Mouse (Mus musculus): ENCODE data around the gene Aamp. TPM values are rescaled to one million over a fixed set of nuclear protein-coding genes. Genes with fewer than 3 reads are reported as not detected.

Gene Aamp
- polyA plus RNA-seq, 1 experiment = 123 TPM

GRCm38 (mm10) chr1:74240832-74241231 is 43.7 kb downstream of the Aamp start:
- peaks cover 95% of the 10 kb centered on the region for H3K79me2 ChIP-seq (ENCODE audit: control insufficient read depth, insufficient read depth)
- H3ac ChIP-seq (ENCODE audit: control insufficient read depth, insufficient read length, low read depth) = peak overlapping the region; percentile 45
- H3K27me3 ChIP-seq (ENCODE audit: control insufficient read depth, insufficient read depth, insufficient read length) = no peaks in the 10 kb centered on the region
- TF ChIP-seq CEBPB (IDR thresholded peaks at IDR 0.05; ENCODE audit: low read depth) = no peak
- no peak for TF ChIP-seq MAX (IDR thresholded peaks at IDR 0.05)
- no peak for TF ChIP-seq CTCF (IDR thresholded peaks at IDR 0.05; ENCODE audit: control insufficient read depth, insufficient read depth, insufficient read length)
- no peak for TF ChIP-seq USF1 (IDR thresholded peaks at IDR 0.05; ENCODE audit: low read depth)
- TF ChIP-seq FOSL1 (IDR thresholded peaks at IDR 0.05; ENCODE audit: insufficient read depth, low read length, poor library complexity, severe bottlenecking) = no peak
- TF ChIP-seq MYOG (IDR thresholded peaks at IDR 0.05; ENCODE audit: control insufficient read depth, extremely low read depth, insufficient read length) = no peak
- TF ChIP-seq MYOD1 (IDR thresholded peaks at IDR 0.05; ENCODE audit: control insufficient read depth, insufficient read length, low read depth) = no peak
- H3K4me3 ChIP-seq (ENCODE audit: insufficient read depth, poor library complexity, severe bottlenecking) = no peak overlapping the region
- H3K79me3 ChIP-seq (ENCODE audit: low read depth) = peaks cover 90% of the 10 kb centered on the region
- peaks cover 11% of the 10 kb centered on the region for H3K36me3 ChIP-seq (ENCODE audit: control insufficient read depth, insufficient read depth)

- Histone ChIP-seq H3K79me2 (ENCODE audit: control insufficient read depth, insufficient read depth) (peaks cover 89% of the 10 kb centered on the region), H3K79me3 (ENCODE audit: low read depth) (peaks cover 85% of the 10 kb centered on the region), H3K4me3 (ENCODE audit: insufficient read depth, poor library complexity, severe bottlenecking) (no peak overlapping the region), H3K27me3 (ENCODE audit: control insufficient read depth, insufficient read depth, insufficient read length) (no peaks in the 10 kb centered on the region), H3K36me3 (ENCODE audit: control insufficient read depth, insufficient read depth) (peaks cover 8% of the 10 kb centered on the region), H3ac (ENCODE audit: control insufficient read depth, insufficient read length, low read depth) (peak overlapping the region; percentile 41)
- TF ChIP-seq CTCF (IDR thresholded peaks at IDR 0.05; ENCODE audit: control insufficient read depth, insufficient read depth, insufficient read length) (no peak), MYOG (IDR thresholded peaks at IDR 0.05; ENCODE audit: control insufficient read depth, extremely low read depth, insufficient read length) (no peak), FOSL1 (IDR thresholded peaks at IDR 0.05; ENCODE audit: insufficient read depth, low read length, poor library complexity, severe bottlenecking) (no peak), MAX (IDR thresholded peaks at IDR 0.05) (no peak), USF1 (IDR thresholded peaks at IDR 0.05; ENCODE audit: low read depth) (no peak), MYOD1 (IDR thresholded peaks at IDR 0.05; ENCODE audit: control insufficient read depth, insufficient read length, low read depth) (no peak), CEBPB (IDR thresholded peaks at IDR 0.05; ENCODE audit: low read depth) (no peak)
These were observed 44.2 kb downstream of the Aamp start for GRCm38 (mm10) chr1:74240311-74240710.

- peaks cover 83% of the 10 kb centered on the region for H3K79me2 ChIP-seq (ENCODE audit: control insufficient read depth, insufficient read depth)
- H3K4me3 ChIP-seq (ENCODE audit: insufficient read depth, poor library complexity, severe bottlenecking) = peak overlapping the region; percentile 11
- TF ChIP-seq FOSL1 (IDR thresholded peaks at IDR 0.05; ENCODE audit: insufficient read depth, low read length, poor library complexity, severe bottlenecking) (no peak), CTCF (IDR thresholded peaks at IDR 0.05; ENCODE audit: control insufficient read depth, insufficient read depth, insufficient read length) (no peak), MYOG (IDR thresholded peaks at IDR 0.05; ENCODE audit: control insufficient read depth, extremely low read depth, insufficient read length) (no peak), CEBPB (IDR thresholded peaks at IDR 0.05; ENCODE audit: low read depth) (no peak), MAX (IDR thresholded peaks at IDR 0.05) (no peak), USF1 (IDR thresholded peaks at IDR 0.05; ENCODE audit: low read depth) (no peak), MYOD1 (IDR thresholded peaks at IDR 0.05; ENCODE audit: control insufficient read depth, insufficient read length, low read depth) (no peak)
- peaks cover 6% of the 10 kb centered on the region for H3K36me3 ChIP-seq (ENCODE audit: control insufficient read depth, insufficient read depth)
- no peaks in the 10 kb centered on the region for H3K27me3 ChIP-seq (ENCODE audit: control insufficient read depth, insufficient read depth, insufficient read length)
- H3ac ChIP-seq (ENCODE audit: control insufficient read depth, insufficient read length, low read depth) = peak overlapping the region; percentile 51
- H3K79me3 ChIP-seq (ENCODE audit: low read depth) = peaks cover 78% of the 10 kb centered on the region
These were observed 44.9 kb downstream of the Aamp start for GRCm38 (mm10) chr1:74239618-74240017.

- Histone ChIP-seq H3K27me3 (ENCODE audit: control insufficient read depth, insufficient read depth, insufficient read length) (no peaks in the 10 kb centered on the region), H3K79me2 (ENCODE audit: control insufficient read depth, insufficient read depth) (peaks cover 78% of the 10 kb centered on the region), H3K36me3 (ENCODE audit: control insufficient read depth, insufficient read depth) (peaks cover 6% of the 10 kb centered on the region), H3K79me3 (ENCODE audit: low read depth) (peaks cover 73% of the 10 kb centered on the region), H3K4me3 (ENCODE audit: insufficient read depth, poor library complexity, severe bottlenecking) (peak overlapping the region; percentile 21), H3ac (ENCODE audit: control insufficient read depth, insufficient read length, low read depth) (peak overlapping the region; percentile 12)
- TF ChIP-seq MYOG (IDR thresholded peaks at IDR 0.05; ENCODE audit: control insufficient read depth, extremely low read depth, insufficient read length) = no peak
- no peak for TF ChIP-seq MAX (IDR thresholded peaks at IDR 0.05)
- TF ChIP-seq CEBPB (IDR thresholded peaks at IDR 0.05; ENCODE audit: low read depth) = no peak
- TF ChIP-seq FOSL1 (IDR thresholded peaks at IDR 0.05; ENCODE audit: insufficient read depth, low read length, poor library complexity, severe bottlenecking) = no peak
- TF ChIP-seq MYOD1 (IDR thresholded peaks at IDR 0.05; ENCODE audit: control insufficient read depth, insufficient read length, low read depth) = no peak
- no peak for TF ChIP-seq CTCF (IDR thresholded peaks at IDR 0.05; ENCODE audit: control insufficient read depth, insufficient read depth, insufficient read length)
- no peak for TF ChIP-seq USF1 (IDR thresholded peaks at IDR 0.05; ENCODE audit: low read depth)
These were observed 45.4 kb downstream of the Aamp start for GRCm38 (mm10) chr1:74239162-74239561.

- Histone ChIP-seq H3ac (ENCODE audit: control insufficient read depth, insufficient read length, low read depth) (peak overlapping the region; percentile 68), H3K4me3 (ENCODE audit: insufficient read depth, poor library complexity, severe bottlenecking) (peak overlapping the region; percentile 92), H3K36me3 (ENCODE audit: control insufficient read depth, insufficient read depth) (peaks cover 6% of the 10 kb centered on the region), H3K27me3 (ENCODE audit: control insufficient read depth, insufficient read depth, insufficient read length) (no peaks in the 10 kb centered on the region), H3K79me2 (ENCODE audit: control insufficient read depth, insufficient read depth) (peaks cover 68% of the 10 kb centered on the region), H3K79me3 (ENCODE audit: low read depth) (peaks cover 63% of the 10 kb centered on the region)
- TF ChIP-seq CEBPB (IDR thresholded peaks at IDR 0.05; ENCODE audit: low read depth) (no peak), MYOG (IDR thresholded peaks at IDR 0.05; ENCODE audit: control insufficient read depth, extremely low read depth, insufficient read length) (no peak), FOSL1 (IDR thresholded peaks at IDR 0.05; ENCODE audit: insufficient read depth, low read length, poor library complexity, severe bottlenecking) (no peak), MAX (IDR thresholded peaks at IDR 0.05) (no peak), USF1 (IDR thresholded peaks at IDR 0.05; ENCODE audit: low read depth) (no peak), MYOD1 (IDR thresholded peaks at IDR 0.05; ENCODE audit: control insufficient read depth, insufficient read length, low read depth) (no peak), CTCF (IDR thresholded peaks at IDR 0.05; ENCODE audit: control insufficient read depth, insufficient read depth, insufficient read length) (no peak)
These were observed 46.4 kb downstream of the Aamp start for GRCm38 (mm10) chr1:74238136-74238535.

All from C2C12 (cell line).